Mouse (Mus musculus) ZHBTc4 (cell line): ENCODE results near the gene Gm10518.
"Not testable (repeated sequence)": the region's sequence is repeated elsewhere in the genome, so short reads cannot be mapped to it uniquely, and the experiment has no call there.

ENCODE experiments used
- DNase-seq: peaks from one replicate; pipeline ENCODE4 v3.0.0-alpha.2; 2011; ENCODE audit warnings: low read depth, low spot score

Gene Gm10518

DNA sequence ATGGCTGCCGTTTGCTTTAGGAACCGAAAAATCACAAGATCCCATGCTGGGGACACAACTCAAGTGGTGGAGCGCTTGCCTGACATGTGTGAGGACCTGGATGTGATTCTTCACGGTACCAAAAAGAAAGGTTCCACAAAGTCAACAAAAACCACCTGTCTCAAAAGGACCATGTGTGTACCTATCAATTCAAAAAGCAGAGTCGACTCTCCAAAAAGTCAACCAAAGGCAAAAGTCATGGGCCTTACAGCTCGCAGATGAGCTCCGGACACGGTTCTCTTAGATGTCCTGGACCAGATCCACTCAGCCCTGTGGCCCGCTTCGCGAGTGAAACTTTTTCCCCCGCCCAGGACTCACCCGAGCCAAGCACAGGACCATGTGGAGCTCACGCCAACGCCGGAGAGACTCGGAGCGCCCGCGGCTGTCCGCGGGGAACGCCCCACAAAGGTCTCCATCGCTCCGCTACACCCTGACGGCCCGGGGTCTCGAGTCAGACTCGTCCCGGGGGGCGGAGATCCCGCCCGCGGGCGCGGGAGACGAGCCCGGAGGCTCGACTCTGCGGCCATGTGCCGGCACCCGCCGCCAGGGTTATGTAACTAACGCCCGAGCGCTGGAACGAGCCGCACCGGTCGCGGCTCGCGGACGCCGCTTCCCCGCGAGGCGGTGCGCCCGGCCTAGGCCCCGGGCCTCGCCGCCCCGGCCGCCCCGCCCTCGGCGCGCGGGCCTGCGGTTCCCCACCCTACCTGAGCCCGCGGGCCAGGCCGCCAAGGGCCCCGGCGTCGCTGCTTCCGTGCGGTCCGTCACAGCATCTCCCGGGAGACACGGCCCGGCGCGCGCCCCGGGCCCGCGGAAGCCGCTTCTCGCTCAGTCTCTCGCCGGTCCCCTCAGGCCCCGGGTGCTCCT is at the start of gene Gm10518:
TSS of gene Gm10518 (plus strand) at position 767 of the 903 bp plus-strand sequence.
- DNase-seq = peak; percentile 72

DNA sequence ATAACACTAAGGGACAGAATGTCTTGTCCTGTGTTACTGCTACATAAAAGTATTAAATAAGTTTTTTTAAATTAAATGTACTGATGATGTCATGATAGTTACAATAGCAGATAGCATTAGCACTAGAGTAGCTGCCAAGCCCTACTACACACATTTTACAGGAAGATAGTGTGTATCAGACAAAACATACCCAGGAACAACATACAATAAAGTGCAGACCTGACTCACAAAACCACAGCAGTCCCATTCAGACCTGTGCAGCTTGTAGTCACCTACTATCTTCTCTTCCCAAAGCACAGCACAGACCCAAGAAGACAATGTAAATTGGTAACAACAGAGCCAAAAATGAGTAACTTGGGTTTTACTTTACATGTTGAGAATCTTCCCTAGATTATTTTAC is 46.7 kb upstream of the Gm10518 start:
- DNase-seq = no peak

DNA sequence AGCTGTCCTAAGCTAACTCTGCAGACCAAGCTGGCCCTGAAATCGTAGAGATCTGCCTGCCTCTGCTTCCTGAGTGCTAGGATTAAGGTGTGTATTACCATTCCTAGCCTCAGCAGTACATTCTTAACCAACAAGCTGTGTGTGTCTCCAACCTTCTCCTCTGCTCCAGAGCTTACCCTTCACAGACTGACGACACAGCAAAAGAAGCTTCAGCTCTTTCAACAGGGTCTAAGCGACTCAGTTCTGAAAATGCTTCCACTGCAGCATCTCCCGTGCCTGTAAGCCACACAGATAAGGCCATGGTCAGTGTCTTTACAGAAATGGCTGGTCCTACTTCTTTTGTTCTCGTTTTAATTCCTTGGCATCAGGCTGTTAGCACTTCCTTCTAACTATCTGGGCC is 43.1 kb upstream of the Gm10518 start:
- DNase-seq = no peak

DNA sequence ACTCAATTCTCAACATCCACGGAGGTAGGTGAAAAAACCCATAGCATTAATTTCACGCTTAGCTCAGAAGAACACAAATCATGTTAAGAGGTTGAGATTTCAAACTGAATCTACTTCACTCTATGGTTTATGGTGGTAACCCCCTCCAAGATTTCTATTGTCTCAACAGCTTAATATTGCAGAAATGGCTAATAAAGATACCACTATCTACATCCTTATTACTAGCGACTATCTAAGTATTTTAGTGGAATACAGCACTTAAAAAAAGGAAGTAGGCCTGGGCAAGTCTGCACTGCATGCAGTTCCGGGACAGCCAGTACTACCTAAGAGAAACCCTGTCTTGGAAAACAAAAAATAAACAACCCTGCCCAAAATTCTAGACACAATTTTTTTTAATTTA is 42.6 kb upstream of the Gm10518 start:
- DNase-seq = no peak

DNA sequence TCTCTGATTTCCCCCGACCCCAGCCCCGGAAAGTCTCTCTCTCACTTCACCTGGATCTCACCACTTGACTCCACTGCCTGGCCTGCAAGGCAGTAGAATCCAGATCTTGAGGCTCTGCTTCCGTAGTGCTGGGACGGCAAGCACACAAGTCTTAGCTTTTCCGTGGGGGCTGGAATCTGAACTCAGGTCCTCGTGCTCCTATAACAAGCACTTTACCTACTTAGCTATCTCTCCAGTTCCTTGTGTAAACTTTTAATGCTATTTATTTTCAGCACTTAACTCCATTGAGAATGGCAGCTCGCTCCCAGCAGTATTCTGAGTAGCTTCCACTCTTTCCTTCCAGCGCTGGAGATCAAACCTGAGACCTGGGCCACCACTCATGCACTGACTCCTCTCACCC is 26.3 kb upstream of the Gm10518 start:
- DNase-seq = no peak

DNA sequence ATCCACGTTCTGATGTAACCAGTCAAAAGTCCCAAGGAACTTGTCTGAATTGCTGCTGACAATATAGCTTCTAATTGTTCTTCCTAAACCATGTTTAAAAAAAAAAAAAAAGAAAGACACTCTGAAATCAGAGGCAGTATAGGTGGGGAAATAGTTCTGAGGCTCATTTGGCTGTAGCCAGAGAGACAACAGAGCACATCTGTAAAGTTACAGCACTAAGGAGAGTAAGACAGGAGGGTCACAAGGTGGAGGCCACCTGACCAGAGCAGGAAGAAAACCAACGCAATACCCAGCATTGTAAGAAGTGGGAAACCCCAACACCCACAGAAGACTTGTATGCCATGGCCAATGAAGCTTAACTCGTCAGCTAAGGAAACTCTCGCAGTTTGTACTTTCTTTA is 19.1 kb upstream of the Gm10518 start:
- DNase-seq = no peak

DNA sequence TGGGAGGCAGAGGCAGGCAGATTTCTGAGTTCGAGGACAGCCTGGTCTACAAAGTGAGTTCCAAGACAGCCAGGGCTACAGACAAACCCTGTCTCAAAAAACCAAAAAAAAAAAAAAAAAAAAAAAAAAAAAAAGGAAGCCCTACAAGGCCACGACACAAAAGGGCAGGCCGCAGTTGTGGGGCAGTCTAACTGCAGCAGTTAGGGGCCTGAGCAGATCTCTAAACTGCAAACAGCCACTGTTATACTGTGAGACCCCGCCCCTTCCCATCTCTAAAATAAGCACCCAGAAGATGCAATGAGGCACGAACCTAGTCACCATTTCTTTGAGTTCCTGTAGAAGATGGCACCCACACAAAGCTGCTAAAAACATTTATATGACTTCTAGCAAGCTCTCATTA is 17.7 kb upstream of the Gm10518 start:
- no peak for DNase-seq

DNA sequence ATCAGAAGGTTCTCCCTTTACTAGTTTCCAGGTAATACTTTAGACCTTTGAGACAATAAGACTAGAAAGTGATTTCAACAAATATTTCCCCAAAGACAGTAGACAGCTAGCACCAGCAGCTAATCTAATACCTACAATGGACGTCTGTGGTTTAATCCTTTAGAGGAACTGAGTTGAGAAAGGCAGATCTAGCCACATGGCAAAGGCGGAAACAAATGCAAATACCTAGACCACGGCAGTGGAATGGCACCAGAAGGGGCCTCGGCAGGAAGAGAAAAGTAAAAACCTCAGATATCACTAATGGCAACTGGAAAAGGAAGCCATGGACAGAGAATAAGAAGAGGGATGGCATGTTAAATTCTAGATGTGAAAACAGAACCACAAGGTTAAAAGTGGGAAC is 15.9 kb upstream of the Gm10518 start:
- DNase-seq = no peak

DNA sequence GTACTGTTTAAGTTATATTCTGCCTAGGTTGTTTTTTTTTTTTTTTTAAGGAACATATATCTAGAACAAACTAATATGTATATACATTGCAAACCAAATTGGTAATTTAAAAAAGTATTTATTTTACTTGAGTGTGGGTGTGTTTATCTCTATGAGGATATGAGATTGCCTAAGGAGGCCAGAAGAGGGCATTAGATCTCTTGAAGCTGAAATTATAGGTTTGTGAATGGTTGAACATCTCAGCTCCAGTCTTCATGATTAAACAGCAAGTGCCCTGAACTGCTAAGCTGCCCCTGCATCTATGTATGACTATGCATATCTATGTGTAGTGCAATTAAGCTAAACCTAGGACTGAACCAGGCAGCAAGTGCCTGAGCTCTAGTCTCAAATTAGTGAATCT is 4.4 kb upstream of the Gm10518 start:
- DNase-seq = no peak

DNA sequence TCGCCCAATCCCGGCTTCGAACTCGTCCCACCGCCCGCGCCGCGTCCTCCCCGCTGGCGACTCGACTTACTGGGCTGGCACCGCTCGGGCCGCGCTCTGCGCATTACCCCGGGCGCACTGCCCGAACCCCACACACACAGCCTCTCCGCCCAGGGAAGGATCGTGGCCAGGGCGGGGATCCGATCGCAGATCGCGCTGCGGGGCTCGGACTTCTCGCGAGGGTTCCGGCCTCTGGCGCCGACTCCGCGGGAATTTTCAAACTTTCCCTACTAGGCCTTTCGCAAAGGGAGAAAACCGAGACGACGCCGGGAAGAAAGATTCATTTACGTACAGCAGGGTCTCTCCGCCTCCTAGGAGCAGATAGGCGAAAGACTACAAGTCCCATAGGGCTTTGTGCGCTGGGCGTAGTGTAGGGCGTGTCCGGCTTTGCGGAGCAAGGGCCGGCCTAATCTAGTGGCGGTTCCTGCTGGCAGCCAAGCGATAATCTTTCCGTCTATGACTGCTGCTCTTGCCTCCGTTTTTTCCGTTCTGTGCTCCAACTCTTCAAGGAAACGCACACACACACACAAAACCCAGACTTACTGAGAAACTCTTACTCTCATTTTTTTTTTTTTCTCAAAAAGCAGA is 450 bp downstream of the Gm10518 start, which contains the start of gene Ahctf1:
TSS of gene Ahctf1 (minus strand) at position 168 of the 627 bp plus-strand sequence.
- peak; percentile 99 for DNase-seq

DNA sequence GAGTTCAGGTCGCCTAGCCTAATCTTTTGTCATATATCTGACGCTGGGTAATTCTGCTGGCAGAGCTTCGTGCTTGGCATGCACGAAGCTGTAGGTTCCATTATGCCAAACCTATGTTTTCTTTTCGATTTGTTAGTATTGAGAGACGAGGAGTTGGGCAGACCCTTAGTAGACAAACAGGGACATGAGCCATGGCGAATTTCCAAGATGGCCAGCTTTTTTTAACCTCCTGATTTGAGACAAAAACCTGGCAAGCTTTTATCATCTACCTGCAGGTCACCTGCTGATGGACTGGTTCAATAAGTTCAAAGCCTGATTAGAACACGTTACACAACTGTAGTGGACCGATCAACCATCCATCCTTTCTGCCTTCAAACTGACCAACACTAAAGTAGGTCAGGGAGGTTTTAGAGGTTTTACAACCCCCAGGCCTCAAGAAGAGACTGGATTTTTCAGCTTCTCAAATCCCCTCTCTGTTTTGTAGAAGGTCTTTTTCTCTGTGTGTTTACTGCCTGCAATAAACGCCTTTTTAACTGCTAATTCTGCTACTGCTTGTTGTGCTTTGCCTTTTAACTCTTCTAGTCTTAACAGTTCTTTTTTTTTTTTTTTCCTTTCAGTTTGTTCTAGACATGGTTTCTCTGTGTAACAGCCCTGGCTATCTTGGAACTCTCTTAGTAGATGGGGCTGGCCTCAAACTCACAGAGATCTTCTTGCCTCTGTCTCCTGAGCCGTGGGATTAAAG is 1.1 kb downstream of the Gm10518 start:
- DNase-seq = no peak

DNA sequence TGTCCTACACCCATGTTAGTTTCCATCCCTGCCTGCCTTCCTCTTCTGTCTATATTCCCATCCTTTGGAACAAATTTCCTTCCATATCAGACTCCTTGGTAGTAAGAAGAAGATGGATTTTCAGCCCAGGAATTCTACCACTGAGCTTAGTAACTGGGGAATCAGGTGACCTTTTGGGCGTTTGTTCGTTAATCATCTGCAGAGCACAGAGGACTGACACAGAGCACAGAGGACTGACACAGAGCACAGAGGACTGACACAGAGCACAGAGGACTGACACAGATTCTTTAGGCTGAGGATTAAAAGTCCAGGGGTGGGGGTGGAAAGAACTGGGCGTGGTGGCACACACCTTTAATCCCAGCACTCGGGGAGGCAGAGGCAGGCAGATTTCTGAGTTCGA is 2.6 kb downstream of the Gm10518 start:
- no peak for DNase-seq

DNA sequence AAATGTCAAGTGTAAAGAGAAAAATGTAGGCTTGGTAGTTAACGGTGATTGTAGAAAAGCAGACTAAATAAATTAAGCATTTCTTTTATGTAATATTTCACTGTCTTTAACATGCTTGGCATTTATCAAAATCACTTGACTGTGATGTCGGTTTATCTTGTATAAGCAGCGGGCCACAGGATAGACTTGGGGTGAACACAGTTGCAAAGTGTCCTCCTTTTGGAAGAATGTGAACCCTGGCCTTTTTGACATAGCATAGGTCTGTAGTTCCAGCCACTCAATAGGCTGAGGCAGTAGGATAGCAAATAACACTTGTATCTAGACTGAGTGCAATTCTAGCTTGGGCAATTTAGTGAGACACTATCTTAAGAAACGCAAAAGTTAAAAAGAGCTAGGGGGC is 4.3 kb downstream of the Gm10518 start:
- no peak for DNase-seq

DNA sequence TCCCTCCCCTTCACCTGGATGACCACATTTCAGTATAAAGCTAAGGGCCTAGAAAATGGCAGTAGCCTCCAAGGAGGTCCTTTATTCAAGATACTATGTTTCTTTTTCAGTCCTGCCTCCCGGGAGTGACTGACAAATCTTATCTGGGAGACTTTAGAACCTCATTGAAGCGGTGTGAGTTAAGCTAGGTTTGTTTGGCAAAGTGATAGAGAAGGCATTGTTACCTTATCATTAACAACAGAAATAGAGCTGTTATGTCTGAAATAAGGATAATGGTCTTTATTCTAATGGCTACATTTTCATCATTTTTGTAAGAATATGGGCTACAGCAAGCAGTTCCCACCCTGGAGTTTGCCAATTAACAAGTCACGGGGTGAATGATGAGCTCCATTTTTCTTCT is 5.1 kb downstream of the Gm10518 start:
- DNase-seq = no peak

DNA sequence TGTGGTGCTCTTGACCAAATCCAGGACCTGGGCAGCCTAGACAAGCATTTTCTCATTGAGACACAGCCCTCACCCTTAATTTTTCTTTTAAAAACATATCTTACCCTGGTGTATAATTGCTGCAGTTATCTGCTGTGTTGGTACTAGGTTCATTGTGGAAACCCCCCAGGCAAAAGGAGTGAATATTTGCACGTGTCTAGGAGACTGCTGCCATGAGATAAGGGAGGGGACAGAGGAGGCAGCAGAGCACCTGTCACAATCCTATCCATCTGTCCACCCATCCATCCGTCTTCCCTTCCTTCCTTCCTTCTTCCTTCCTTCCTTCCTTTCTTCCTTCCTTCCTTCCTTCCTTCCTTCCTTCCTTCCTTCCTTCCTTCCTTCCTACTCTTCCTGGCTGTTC is 10.2 kb downstream of the Gm10518 start:
- DNase-seq = no peak

DNA sequence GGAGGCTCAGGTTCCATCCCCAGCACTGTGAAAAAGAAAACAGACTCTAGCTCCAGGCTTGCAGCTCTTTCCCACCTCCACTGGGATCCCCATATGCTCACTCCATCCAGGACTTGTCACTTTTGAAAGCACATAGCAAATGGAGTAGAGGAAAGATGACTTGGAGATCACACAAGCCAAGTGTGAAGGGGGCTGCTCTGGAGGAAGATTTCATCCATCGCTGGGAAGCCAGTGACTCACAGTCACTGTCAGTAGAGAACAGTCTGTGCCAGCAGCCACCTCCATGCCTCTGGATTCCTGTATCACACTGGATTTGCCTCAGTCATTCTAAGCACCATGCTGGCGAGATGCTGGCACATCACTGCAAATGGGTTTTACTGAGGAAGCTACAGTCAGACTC is 11.4 kb downstream of the Gm10518 start:
- DNase-seq = no peak

DNA sequence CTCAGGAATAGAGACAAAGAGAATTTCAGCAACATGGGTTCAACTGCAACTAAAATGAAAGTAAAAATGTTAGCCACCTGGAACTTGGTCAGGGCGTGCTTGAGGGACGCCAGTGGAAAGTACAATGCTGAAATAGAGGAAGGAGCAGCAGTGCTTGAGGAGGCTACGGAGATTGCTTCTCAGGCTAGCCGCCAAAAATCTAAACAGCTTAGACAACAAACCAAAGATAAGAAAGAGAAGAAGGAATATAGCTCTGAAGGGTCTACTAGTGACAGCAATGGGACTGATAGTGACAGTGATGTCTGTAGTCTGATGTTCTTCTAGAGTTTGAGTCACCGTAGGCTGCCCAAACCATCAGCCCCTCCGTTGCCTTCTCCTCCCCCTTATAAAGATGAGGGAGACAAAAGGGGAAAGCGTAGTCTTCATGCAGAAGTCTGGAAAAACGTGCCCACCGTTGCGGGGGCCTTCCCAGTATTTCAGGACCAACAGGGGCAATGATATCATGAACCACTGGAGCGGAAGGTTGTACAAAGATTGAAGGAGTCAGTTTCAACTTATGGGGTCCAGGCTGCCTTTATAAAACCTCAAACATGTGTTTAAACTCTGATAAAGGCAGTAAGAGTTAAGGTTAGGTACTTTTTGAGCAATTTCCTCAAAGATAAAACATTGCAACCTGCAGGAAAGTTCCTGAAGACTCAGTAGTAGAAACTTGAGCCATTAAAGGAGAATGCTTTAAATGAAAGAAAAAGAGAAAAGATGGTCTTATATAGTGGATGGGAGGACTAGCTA is 15.5 kb downstream of the Gm10518 start:
- DNase-seq = not testable (repeated sequence)

DNA sequence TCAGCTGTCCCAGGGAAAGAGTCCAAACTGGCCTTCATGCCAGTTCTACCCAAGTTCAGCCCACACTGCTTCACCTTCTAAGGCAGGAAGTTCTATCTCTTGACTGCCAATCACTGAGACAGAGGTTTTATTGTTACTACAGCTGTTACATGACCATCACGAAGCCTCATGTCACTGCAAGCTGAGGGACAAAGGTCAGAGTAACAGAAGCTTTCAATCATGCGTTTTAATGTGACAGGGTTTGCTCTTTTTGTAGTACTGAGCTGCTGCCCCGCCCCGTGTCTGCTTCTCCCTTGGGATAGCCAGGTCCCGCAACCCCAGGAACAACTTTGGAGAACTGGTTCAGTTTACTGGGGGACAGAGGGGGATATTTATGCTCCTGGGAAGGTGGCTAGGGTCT is 21.4 kb downstream of the Gm10518 start:
- DNase-seq = no peak

DNA sequence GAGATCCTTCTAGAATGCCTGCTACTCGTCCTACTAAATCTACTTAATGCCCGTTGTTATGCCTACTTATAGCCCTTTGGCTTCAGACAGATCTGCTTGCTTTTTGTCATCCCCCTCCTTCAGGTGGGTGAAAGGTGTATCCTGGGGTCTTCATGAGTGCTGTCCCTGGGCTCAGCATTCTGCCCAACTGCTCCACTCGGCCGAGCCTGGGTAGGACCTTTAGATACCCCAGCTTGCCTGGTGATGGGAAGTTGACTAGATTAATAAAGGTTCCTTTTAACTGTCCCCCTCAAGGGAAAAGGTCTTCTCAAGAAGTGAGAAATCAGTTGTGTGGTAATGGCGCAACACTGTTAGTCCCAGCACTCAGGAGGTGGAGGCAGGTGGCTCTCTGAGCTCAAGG is 24.9 kb downstream of the Gm10518 start:
- no peak for DNase-seq

DNA sequence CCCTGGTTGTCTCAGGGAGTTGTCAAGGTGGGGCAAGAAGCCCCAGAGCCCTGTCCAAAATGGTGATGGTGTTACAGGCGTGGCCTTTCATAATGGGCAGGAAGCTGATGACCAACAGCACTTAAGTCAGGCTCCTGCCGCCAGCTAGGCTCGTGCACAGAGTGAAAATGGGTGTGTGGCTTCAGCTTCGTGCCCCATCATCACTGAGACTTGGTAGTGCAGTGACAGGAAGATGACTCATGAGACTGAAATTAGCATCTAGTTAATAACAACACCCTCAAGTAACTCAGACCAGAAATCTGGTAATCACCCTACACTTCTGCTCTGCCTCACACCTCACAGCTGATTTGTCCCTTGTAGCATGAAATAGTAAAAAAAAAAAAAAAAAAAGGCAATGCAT is 25.7 kb downstream of the Gm10518 start:
- DNase-seq = no peak

DNA sequence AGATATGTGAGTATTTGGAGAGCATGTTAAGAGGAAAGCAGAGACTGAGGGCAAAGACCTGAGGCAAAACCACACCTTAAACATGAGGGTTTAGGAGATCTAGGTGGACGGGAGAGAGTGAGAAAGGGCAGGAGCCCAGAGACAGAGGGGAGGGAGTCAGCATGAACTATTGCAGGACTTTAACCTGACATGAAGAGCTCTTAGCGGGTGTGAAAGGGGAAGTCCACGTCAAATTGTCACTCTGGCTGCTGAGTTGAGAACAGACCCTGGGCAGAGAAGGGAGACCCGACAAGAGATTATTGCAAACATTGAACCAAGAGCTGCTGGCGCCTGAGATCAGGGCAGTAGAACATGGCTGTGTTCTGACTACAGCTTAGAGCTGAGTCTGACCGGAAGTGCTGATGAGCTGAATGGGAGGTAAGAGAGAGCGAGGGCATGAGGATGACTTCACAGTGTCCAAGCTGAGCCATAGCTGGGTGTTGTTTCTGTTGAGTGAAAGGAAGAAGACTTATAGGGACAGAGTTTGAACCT is 29.6 kb downstream of the Gm10518 start:
- DNase-seq = no peak
